Mouse (Mus musculus): ENCODE results near the gene Itsn1. TPM values are rescaled to one million over a fixed set of nuclear protein-coding genes. Genes with fewer than 3 reads are reported as not detected.

Itsn1 gene
- total RNA-seq, 4 experiments from 2014 or later, result 43.3 to 68.5 (median 55.7) TPM

GRCm38 (mm10) chr16:91909569-91910335, 180.7 kb downstream of the Itsn1 start:
- DNase-seq, result no peak

- DNase-seq, result peak; percentile 64
Measured at GRCm38 (mm10) chr16:91917631-91918096, 188.6 kb downstream of the Itsn1 start.

- no peak for DNase-seq
Measured at GRCm38 (mm10) chr16:91918461-91918860, 189.4 kb downstream of the Itsn1 start.

- no peak for DNase-seq
Measured at GRCm38 (mm10) chr16:91919056-91919455, 190.0 kb downstream of the Itsn1 start.

- DNase-seq, result no peak
Measured at GRCm38 (mm10) chr16:91921340-91921739, 192.3 kb downstream of the Itsn1 start.

GRCm38 (mm10) chr16:91922939-91923338, 193.9 kb downstream of the Itsn1 start:
- DNase-seq, result no peak

- no peak for DNase-seq
Measured at GRCm38 (mm10) chr16:91924426-91924825, 195.3 kb downstream of the Itsn1 start.

- DNase-seq, result no peak
Measured at GRCm38 (mm10) chr16:91927911-91928630, 199.0 kb downstream of the Itsn1 start.

GRCm38 (mm10) chr16:91931078-91932013, 202.3 kb downstream of the Itsn1 start:
- peak; percentile 93 for DNase-seq

- DNase-seq, result no peak
Measured at GRCm38 (mm10) chr16:91932082-91932690, 203.1 kb downstream of the Itsn1 start.

- no peak for DNase-seq
Measured at GRCm38 (mm10) chr16:91932843-91933518, 203.9 kb downstream of the Itsn1 start.

- DNase-seq, result peak; percentile 42
Measured at GRCm38 (mm10) chr16:91935108-91935507, 206.0 kb downstream of the Itsn1 start.

- DNase-seq, result no peak
Measured at GRCm38 (mm10) chr16:91935726-91936125, 206.6 kb downstream of the Itsn1 start.

- peak; percentile 67 for DNase-seq
Measured at GRCm38 (mm10) chr16:91936340-91937030, 207.4 kb downstream of the Itsn1 start.

- DNase-seq, result no peak
Measured at GRCm38 (mm10) chr16:91937281-91937680, 208.2 kb downstream of the Itsn1 start.

GRCm38 (mm10) chr16:91938141-91938540, 209.1 kb downstream of the Itsn1 start:
- DNase-seq, result no peak

- DNase-seq, result no peak
Measured at GRCm38 (mm10) chr16:91940726-91941125, 211.6 kb downstream of the Itsn1 start.

- no peak for DNase-seq
Measured at GRCm38 (mm10) chr16:91942201-91942600, 213.1 kb downstream of the Itsn1 start.

GRCm38 (mm10) chr16:91946261-91946660, 217.2 kb downstream of the Itsn1 start:
- no peak for DNase-seq

GRCm38 (mm10) chr16:91947093-91947492, 218.0 kb downstream of the Itsn1 start:
- no peak for DNase-seq

- DNase-seq, result no peak
Measured at GRCm38 (mm10) chr16:91953967-91954366, 224.9 kb downstream of the Itsn1 start.

Data from adrenal gland, adult 8-10 months (tissue).